Mouse (Mus musculus): ENCODE results near the gene Foxa2. TPM values are rescaled to one million over a fixed set of nuclear protein-coding genes. Genes with fewer than 3 reads are reported as not detected.

Gene Foxa2
- not detected for total RNA-seq (2021)

GRCm38 (mm10) chr2:148046799-148047165 lies at the start of gene Foxa2:
Gene Foxa2, minus strand, starts transcription at chr2:148046969.
- DNase-seq (ENCODE audit: low spot score in 2 of 2): no peak
- intact Hi-C loops (cut with DNase I): loop anchor here (10.0 kb wide), 1 partner anchor 242 kb away; no protein-coding TSS in a partner anchor

- intact Hi-C loops (cut with DNase I): no loop called here
- DNase-seq (ENCODE audit: low spot score in 2 of 2): no peak
These were observed 45.3 kb upstream of the Foxa2 start for GRCm38 (mm10) chr2:148092089-148092488.

DNA sequence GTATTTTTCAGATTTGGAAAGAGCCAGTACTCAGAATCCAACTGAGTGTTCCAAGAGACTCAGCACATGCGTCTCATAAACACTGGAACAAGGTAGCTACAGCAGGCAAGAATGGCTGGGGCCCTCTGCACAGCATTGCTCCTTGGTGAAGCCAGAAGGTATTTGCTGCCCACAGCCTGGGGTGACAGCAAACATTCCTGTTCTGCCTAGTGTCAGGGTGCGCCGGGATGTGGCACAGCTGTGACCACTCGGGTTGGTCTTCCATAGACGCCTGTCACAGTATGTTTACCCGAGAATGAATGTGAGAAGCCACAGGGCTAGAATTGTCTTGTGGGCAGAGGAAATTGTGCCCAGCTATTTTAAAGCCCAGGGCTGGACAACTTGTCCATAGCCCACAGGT lies 44.9 kb upstream of the Foxa2 start:
- intact Hi-C loops (cut with DNase I): no loop called here

GRCm38 (mm10) chr2:148090071-148090470 lies 43.3 kb upstream of the Foxa2 start:
- no peak for DNase-seq (ENCODE audit: low spot score in 2 of 2)
- intact Hi-C loops (cut with DNase I): no loop called here

More for the DNA sequence above, 44.9 kb upstream of the Foxa2 start:
- DNase-seq (ENCODE audit: low spot score in 2 of 2): no peak

DNA sequence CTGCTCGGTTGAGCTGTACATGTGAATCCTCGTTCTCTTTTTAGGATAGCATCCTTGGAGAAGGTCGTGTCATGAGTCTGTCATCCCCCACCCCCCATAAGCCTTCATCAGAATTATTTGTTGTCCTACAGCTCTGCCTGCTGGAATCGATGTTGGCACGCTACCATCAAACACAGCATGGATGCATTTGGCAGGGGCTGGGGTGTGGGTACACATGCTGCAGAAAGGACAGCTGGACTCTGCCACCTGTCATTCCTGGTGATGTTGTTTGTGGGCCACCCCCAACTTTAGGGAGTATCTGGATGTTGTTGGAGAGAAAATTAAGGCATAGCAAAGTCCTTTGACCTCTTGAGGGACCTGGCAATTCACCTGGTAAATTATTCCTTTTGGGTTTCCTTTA lies 38.8 kb upstream of the Foxa2 start:
- no peak for DNase-seq (ENCODE audit: low spot score in 2 of 2)
- intact Hi-C loops (cut with DNase I): no loop called here

GRCm38 (mm10) chr2:148085126-148085525 lies 38.4 kb upstream of the Foxa2 start:
- intact Hi-C loops (cut with DNase I): no loop called here
- no peak for DNase-seq (ENCODE audit: low spot score in 2 of 2)

DNA sequence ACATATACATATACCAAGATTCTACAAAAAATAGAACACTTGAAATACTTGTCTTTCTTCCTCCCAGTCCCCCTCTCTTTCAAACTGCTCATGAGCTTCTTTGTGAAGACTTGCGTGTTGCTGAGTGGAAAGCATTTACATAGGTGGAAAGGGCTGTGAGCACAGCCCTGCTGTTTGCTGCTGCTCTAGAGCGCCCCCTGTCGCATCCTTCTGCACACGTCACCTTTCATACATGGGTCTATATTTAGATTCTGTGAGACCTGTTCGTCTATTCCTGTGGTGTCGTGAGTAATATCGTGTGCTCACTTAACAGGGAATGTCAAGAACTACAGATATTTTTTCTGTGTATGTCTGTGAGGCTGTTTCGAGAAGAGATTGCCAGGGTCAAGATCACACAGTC lies 35.5 kb upstream of the Foxa2 start:
- DNase-seq (ENCODE audit: low spot score in 2 of 2): peak; percentile 9 to 14
- intact Hi-C loops (cut with DNase I): no loop called here

GRCm38 (mm10) chr2:148060705-148061104 lies 13.9 kb upstream of the Foxa2 start:
- DNase-seq (ENCODE audit: low spot score in 2 of 2): no peak
- intact Hi-C loops (cut with DNase I): no loop called here

DNA sequence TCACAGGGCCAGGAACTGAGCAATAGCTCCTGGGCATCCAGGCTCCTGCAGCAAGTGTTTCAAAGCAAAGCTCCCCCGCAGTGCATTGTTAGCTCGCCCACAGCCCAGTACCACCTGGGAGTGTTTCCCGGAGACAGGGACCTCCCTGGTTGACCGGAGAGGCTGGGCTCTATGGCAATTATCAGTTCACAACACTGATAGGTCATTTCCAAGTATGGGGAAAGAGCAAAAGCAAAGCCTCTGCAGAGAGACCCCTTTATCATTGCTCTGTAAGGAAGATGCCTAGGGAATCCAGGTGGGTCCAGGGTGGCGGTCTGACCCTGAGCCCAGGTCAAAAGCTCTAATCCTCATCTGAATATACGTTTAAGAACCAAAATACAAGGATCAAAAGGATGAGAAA lies 6.6 kb upstream of the Foxa2 start:
- intact Hi-C loops (cut with DNase I): no loop called here
- no peak for DNase-seq (ENCODE audit: low spot score in 2 of 2)

- no peak for DNase-seq (ENCODE audit: low spot score in 2 of 2)
- intact Hi-C loops (cut with DNase I): loop anchor here (10.0 kb wide), 1 partner anchor 244 kb away; no protein-coding TSS in a partner anchor
These were observed 1.8 kb upstream of the Foxa2 start for GRCm38 (mm10) chr2:148048484-148049129.

GRCm38 (mm10) chr2:148047611-148048010 lies 842 bp upstream of the Foxa2 start:
- intact Hi-C loops (cut with DNase I): loop anchor here (10.0 kb wide), 1 partner anchor 243 kb away; no protein-coding TSS in a partner anchor
- DNase-seq (ENCODE audit: low spot score in 2 of 2): no peak

- DNase-seq (ENCODE audit: low spot score in 2 of 2): no peak
- intact Hi-C loops (cut with DNase I): loop anchor here (10.0 kb wide), 1 partner anchor 241 kb away; no protein-coding TSS in a partner anchor
These were observed 601 bp downstream of the Foxa2 start for GRCm38 (mm10) chr2:148045937-148046798.

GRCm38 (mm10) chr2:148045543-148045936 lies 1.2 kb downstream of the Foxa2 start:
- DNase-seq (ENCODE audit: low spot score in 2 of 2): no peak
- intact Hi-C loops (cut with DNase I): loop anchor here (10.0 kb wide), 1 partner anchor 241 kb away; no protein-coding TSS in a partner anchor

DNA sequence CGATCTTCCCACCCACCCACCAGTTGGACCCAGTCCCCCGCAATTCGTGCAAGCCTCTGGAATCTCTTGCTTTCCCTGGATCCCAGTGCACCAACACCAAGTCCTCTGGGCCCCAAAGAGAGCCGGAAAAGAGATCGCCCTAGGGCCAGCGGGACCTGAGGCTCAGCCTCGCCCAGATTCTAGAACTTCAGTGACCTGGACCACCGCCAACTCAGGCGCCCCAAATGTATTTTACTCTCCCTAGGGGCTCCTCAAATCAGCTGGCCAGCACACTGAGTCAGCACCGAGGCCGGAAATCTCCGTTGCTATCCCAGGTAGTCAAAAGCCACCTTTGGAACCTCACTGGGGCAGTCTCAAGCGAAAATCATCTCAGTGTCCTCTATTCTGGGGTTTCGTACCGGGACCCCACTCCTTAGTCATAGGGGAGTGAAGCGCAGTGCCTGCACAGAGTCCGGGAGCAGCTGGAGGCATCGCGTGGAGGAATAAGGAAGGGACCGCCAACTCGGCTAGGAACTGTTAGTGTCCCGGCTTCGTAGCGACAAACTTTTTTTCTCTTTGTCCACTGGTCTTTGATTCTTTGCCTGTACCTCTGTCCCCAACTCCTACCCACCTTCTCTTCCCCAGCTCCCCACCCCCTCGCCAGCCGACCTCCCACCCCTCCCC lies 1.8 kb downstream of the Foxa2 start:
- intact Hi-C loops (cut with DNase I): loop anchor here (5.0 to 10.0 kb wide), 3 partner anchors 240 to 958 kb away; partner anchors contain the start of genes Nkx2-4 and Pax1
- DNase-seq (ENCODE audit: low spot score in 2 of 2): no peak

GRCm38 (mm10) chr2:148043976-148044876 lies 2.5 kb downstream of the Foxa2 start:
- DNase-seq (ENCODE audit: low spot score in 2 of 2): no peak
- intact Hi-C loops (cut with DNase I): loop anchor here (5.0 to 10.0 kb wide), 3 partner anchors 239 to 957 kb away; partner anchors contain the start of genes Nkx2-4 and Pax1

GRCm38 (mm10) chr2:148043271-148043975 lies 3.3 kb downstream of the Foxa2 start:
- intact Hi-C loops (cut with DNase I): loop anchor here (5.0 to 10.0 kb wide), 3 partner anchors 239 to 956 kb away; partner anchors contain the start of genes Nkx2-4 and Pax1
- no peak for DNase-seq (ENCODE audit: low spot score in 2 of 2)

GRCm38 (mm10) chr2:148042126-148042640 lies 4.6 kb downstream of the Foxa2 start:
- intact Hi-C loops (cut with DNase I): loop anchor here (5.0 to 10.0 kb wide), 3 partner anchors 237 to 955 kb away; partner anchors contain the start of genes Nkx2-4 and Pax1
- no peak for DNase-seq (ENCODE audit: low spot score in 2 of 2)

DNA sequence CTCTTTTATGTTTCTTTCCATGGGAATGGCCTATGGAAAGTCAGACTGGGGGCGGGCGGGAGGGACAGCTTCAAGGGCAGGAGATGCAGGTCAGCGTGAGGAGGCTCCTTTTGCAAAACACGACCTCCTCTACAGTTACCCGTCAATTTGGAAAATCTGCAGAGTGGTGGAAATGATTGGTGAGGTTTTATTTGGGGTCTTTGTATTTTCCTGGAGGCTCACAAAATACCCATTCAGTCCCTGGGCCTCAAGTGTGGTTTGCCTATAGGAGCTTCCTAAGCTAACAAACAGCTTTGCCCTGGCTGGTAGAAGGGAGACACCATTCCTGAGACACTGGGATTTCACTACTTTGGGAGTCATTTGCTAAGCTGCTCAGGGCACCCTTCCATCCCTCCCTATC lies 5.4 kb downstream of the Foxa2 start:
- no peak for DNase-seq (ENCODE audit: low spot score in 2 of 2)
- intact Hi-C loops (cut with DNase I): loop anchor here (5.0 to 10.0 kb wide), 3 partner anchors 237 to 954 kb away; partner anchors contain the start of genes Nkx2-4 and Pax1

Measured in left cerebral cortex, postnatal 36 days (tissue).